Mouse (Mus musculus): ENCODE results near the gene Laptm5. TPM values are rescaled to one million over a fixed set of nuclear protein-coding genes. Genes with fewer than 3 reads are reported as not detected.

Gene Laptm5
- total RNA-seq, 2 experiments from 2014 or later: 34.2 to 35.2 TPM

DNA sequence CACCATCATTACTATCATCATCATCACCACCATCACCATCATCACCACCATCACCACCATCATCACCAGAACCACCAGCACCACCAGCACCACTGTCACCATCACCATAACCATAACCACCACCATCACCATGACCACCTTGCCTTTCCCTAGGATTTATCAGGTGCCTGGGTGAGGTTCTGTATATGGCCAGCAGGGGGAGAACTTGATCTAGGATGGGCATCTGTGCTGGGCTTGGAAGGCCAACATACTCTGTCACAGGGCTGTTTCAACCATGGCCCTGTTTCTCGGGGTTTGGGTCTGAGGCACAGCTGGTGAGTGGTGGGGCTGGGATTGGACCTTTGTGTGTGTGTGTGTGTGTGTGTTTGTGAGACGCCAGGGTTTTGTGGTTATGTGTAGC is 16.6 kb upstream of the Laptm5 start:
- DNase-seq (ENCODE audit: low spot score in 2 of 2): peak in 1 of 2 experiments; percentile 54

DNA sequence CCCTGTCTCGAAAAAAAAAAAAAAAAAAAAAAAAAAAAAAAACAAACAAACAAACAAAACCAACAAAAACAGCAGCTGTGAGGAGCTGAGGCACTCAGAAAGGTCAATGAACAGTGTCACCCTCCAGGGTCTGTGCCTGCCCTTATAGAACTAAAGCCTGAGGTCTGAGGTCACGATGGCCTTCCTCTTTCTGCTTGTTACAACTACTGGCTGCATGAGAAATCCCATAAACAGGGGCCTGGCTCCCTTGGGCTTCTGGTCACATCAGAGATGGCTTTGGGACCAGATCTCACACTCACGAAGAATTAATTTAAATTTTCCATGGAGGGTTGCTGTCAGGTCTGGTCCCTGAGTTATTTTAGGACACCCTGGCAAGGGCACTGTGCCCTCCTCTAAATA is 13.5 kb upstream of the Laptm5 start:
- no peak for DNase-seq (ENCODE audit: low spot score in 2 of 2)

DNA sequence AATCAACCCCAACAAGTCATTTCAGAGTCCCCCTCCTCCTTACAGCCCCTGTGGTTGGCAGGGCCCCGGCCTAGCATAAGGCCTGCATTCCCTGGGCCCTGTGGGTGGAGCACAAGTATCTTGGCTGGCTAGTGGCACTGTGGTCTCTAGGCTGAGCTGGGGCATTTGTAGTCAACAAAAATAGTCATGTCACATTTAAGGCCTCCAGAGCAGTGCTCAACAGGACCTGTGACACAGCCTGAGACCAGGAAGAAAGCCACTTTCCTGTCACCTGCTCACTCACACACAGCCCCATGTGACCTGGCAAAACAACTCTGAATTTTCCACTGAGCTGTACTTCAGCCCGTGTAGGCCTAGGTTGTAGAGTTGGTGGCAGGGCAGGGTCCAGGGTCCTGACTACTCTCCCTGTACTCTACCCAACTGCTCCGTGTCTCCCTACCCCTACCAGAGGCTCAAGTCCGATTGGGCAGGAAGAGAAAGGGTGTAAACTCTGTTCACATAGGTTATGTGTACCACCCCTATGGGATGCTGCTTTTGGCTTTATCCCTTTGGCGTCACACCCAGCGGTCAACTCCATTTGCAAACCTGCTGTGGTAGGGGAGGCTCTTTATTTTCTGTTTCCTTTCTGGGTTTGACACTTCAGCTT is 13.0 kb upstream of the Laptm5 start:
- no peak for DNase-seq (ENCODE audit: low spot score in 2 of 2)

DNA sequence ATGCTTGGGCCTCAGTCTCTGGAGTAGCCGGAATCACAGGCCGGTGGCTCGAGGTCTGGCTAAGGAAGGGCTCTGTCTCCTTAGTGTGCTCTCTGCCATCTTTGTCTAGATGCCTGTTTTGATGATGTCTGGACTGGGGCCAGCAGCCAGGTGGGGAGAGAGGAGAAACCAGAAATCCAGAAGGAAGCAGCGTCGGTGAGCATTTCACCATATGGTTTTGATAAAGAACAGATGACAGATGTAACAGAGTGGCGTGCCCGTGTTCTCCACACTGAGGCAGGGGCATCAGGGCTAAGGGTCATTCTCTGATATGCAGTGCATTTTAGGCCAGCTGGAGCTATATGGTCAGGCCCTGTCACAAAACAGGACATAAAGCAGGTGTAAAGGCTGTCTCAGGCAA is 12.2 kb upstream of the Laptm5 start:
- no peak for DNase-seq (ENCODE audit: low spot score in 2 of 2)

DNA sequence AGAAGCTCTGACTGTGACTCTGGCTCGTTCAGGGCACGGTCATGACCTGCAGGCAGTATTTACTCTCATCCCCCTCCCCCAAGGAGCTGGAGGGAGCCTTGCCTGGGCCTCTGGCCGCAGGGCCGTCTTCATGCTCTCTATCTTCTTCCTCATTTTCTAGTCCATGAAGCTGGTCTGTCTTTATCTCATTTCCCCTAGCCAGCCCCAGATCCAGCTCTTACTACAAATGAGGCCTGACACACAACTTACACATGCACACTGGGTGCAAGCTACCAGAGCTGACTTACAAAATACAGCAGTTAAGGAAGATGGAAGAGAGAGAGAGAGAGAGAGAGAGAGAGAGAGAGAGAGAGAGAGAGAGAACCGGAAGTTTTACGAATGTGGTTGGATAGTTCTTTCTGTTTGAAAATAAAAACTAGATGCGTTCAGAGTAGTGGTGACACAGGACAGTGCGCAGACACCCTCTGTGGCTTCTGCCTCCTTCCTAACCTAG is 10.6 kb upstream of the Laptm5 start:
- DNase-seq (ENCODE audit: low spot score in 2 of 2): no peak

DNA sequence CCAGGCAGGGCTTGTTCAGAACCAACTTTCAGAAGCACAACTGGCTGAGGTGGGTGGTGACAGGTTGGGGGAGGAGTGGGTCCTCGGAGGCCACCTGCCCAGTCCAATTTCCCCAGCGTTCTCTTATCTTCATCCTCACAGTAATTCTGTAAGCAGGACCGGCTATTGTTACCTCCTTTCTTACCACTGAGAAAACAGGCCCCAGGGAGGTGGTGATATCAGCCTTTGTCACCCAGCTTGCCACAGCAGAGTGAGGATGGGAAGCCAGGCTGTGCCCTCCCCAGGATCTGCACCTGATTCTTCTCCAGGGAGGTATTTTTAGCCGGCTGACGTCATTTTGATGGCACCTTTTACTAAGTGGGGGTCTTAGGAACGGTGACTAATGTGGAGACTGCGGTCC is 7.9 kb upstream of the Laptm5 start:
- no peak for DNase-seq (ENCODE audit: low spot score in 2 of 2)

DNA sequence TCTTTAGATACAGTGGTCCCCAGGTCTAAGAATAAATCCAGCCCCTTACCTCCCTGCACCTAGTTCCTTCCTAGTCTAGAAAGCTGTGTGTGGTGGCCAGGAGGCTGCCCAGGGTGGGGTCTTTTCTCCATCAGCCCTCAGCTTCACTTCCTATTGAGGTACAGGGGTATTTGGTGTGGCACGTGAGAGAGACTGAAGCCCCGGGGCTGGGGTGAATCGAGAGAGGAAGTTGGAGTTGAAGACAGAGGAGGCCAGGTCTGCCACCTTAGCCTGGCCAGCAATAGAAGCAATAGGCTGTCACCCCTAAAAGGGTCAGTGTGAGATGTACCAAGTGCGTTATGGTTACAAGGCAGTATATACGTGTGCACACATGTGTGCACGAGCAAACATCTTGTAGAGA is 7.0 kb upstream of the Laptm5 start:
- no peak for DNase-seq (ENCODE audit: low spot score in 2 of 2)

DNA sequence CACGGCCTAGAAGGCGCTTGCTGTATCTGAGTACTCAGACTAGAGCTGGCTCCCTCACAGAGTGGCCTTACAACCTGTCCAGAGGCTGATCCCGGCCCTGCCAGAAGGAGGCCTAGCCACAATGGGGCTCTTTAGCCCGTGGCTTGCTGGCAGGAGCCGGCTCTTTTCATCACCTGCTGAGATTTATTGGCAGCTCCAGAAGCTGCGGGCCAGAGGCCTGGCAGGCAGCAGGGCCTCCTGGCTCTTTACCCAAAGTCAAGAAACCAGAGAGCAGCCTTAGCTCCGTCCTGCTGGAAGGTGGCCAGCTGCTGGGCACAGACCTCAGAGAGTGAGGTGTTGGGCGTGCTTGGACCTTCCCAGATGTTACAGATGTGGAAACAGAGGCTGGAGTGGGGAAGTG is 6.6 kb upstream of the Laptm5 start:
- no peak for DNase-seq (ENCODE audit: low spot score in 2 of 2)

DNA sequence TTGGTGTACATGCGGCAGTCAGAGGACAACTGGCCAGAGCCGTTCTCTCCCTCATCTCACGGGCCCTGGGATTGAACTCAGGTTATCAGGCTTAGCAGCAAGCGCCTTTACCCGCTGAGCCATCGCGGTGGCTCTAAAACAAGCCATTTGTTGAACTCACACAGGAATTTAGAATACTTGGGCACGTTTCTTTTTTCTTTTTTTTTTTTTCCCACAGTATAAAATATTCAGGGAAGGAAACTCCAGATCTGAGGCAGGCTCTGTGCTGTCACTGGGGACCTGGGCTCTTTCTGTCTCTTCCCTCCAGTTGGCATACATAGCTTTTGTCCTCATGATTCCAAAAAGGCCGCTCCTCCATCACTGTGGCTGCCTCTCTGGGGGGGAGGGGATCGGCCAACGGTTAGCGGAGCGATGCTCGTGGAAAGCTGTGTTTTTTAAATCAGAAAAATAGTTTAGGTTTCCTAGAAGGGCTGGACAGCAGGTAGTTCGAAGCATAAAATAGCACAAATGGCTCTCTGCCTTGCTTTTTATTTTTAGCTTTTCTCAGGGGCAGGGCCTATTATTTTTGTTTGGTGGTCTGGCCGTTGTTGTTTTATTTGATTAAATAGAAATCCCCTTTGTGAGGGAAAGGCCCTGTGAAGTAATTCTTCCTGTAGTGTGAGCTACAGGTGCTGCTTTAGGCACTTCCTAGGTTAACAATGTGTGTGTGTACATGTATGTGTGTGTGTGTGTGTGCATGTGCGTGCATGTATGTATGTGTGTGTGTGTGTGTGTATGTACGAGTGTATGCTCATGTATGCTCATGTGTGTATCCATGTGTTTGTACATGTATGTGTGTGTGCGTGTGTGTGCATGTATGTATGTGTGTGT is 5.5 kb upstream of the Laptm5 start:
- DNase-seq (ENCODE audit: low spot score in 2 of 2): no peak

DNA sequence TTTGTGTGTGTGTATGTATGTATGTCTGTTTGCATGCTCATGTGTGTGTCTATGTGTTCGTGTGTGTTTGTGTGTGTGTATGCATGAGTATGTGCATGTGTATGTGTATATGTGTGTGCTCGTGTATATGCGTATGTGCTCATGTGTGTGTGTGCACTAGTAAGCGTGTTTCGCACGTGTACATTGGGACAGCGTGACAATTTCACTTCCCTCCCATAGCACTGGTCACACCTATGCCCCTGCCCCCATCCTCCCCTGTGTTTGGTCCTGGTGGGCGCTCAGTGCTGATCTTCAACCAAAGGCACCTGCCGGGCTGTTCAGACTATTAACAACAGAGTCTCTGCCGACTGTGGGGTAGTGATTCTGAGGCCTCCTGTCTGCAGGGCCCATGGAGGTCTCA is 4.8 kb upstream of the Laptm5 start:
- no peak for DNase-seq (ENCODE audit: low spot score in 2 of 2)

DNA sequence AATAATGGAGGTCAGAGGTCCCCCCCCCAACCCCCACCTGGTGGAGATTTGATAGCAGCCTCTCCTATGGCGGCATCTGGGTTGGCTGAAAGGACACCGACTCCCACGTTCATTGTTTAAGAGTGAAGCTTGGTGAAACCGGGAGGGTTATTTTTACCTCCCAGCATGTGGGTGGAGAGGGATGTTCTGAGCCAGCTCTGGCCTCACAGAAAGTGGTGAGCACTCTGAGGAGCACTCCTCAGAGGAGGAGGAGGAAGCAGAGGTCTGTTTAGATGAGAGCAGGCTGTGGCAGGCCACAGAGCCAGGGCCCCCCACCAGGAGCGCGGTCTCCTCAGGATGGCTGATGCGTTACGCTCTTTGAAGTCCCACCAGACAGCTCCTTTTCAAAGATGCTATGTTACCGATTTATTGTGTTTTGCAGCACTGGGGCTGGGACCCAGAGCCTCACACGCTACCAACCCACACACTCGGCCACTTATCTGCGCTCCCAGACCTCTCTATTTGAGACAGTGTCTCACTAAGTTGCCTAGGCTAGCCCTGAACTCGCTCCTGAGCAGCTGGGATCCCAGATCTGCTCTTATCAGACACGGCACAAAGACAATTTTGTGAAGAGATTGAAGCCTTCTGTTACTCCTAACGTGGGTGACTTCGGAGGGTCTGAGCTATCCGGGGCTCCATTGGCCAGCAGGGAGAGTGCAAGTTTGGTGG is 3.6 kb upstream of the Laptm5 start:
- peak; percentile 60 to 66 for DNase-seq (ENCODE audit: low spot score in 2 of 2)

DNA sequence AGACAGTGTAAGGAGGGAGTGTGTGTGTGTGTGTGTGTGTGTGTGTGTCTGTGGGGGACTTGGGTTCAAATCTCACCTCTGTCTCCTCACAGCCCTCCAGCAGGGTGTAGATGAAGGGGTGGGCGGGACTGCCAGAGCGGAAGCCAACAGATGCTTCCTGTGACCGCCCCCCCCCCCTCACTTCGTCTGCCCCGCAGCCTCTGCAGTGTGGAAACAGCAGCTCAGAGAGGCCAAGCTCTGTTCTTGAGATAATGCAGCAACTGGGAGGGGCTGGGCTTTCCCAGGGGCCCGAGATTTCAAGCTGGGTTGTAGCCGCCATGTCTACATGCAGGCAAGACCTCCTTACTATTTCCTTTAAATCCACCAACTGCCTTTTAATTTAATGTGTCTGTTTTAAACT is 2.3 kb upstream of the Laptm5 start:
- DNase-seq (ENCODE audit: low spot score in 2 of 2): no peak

DNA sequence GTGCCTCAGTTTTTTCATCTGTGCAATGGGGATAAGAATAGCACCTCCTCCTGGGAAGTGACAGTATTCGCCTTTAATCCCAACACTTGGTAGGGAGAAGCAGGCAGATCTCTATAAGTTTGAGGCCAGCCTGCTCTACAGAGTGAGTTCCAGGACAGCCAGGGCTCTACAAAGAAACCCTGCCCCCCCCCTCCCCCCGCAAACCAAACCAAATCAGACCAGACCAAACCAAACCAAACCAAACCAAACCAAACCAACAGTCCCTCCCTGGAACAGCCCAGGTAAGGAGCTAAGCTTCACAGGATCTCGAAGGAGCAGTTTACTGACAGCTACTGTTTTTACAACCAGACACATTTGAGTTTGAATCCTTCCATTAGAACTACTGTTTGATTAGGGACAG is 299 bp upstream of the Laptm5 start:
- DNase-seq (ENCODE audit: low spot score in 2 of 2): no peak

DNA sequence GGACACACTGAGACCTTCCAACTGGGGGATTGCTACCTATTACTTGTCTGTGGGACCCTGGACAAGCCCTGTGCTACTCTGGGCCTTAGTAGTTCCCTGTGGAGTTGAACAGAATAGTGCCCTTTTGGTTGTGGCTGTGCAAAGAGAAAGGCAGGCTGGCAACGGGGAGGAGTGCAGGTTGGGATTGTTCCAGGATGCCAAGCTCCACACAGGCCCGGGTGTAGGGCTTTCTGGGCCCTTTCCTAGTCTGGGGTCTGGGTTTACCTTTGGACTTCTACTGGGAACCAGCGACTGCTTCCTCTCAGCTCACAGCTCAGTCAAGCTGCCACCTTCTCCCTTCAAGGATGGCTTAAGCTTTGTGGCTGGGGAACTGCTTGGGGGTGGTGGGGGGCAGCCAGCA is 586 bp downstream of the Laptm5 start:
- DNase-seq (ENCODE audit: low spot score in 2 of 2): no peak

DNA sequence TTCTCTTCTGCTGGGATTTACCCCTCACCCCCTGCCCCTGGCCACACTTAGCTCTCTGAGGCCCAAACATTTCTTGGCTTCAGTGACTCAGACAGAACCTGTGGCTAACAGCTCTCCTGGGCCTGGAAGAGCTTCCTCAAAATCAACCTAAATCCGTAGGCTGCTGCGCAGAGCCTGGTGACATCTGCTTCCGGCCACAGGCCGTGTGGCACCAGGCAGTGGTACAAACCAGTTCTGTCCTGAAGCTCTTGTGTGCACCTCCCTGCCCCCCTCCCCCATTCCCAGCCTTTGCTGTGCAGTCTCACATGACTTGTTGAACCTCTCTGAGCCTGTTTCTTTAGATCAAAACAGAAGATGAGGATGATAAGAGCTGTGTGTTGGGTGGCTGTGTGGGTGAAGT is 1.1 kb downstream of the Laptm5 start:
- no peak for DNase-seq (ENCODE audit: low spot score in 2 of 2)

DNA sequence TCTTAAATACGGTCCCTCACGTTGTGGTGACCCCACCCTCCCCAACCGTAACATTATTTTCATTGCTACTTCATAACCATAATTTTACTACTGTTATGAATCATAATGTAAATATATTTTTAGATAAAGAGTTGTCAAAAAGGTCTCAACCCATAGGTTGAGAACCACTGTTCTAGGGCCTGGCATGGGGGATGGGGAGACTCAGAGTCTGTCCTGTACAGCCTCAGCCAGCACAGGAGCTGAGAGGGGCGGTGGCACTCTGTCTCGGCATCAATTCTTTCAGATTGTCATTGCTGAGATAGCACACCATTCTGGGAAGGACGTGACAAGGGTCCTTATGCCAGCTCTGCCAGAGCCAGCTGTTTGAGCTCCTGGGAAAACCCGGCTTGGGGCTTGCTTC is 1.6 kb downstream of the Laptm5 start:
- no peak for DNase-seq (ENCODE audit: low spot score in 2 of 2)

DNA sequence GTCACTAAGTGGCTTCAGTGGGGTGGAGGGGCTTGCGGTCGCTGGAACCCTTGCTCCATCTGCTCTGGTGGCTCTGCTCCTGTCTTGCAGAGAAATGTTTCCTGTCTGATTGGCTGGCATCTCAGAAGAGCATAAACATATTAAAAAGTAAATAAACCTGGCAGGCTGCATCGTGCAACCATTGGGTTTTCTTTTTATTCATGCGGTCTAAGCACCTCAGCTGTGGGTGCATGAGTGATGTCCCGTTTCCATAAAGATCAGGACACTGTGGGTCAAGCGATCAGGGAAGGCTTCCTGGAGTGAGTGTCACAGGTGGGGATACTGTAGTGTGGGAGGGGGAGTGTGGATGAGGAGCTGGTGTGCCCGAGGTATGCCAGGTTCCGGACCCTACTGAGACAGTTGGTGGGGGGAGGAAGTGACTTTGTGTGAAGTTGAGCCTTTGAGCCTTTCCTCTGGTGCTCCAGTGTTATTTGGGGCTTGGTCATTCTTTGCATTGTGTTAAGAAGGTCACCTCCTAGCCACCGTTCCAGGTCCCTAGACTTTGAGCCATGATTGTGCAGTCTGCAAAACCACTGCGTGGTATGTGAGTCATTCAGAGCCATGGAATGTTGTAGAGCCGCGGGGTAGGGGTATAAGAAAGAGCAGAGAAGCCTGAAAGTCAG is 2.2 kb downstream of the Laptm5 start:
- no peak for DNase-seq (ENCODE audit: low spot score in 2 of 2)

DNA sequence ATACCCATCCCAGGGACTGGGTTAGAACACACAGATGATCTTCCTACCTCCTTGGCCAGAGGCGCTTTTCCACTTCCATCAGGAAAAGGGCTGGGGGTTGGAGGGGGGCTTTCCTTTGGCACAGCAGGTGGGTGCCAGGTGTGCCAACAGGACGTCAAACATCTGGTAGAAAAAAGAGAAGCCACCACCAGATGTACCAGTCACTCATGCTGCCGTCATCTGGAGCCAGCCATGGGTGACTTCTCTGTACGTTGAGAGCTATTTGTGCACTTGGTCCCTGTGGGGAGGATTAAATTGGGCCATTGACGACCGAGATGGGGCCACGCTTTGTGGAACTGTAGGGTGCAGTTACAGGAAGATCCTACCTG is 2.7 kb downstream of the Laptm5 start:
- DNase-seq (ENCODE audit: low spot score in 2 of 2): no peak

DNA sequence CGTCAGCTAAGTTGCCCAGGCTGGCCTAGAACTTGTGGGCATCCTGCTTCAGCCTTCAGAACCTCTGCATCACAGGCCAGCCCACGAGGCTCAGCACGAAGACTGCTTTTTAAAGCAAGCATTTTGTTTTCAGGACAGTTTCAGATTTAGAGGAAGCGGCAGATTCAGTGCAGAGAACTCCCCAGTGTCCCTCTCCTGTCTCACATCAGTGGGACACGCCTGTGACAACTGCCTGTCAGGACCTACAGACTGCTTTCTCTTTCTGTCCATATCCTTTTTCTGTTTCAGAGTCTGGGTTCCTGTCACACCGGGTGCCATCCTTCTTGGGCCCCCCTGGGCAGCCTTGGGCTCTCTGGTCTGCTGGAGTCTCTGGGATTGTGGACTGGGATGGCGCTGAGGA is 3.7 kb downstream of the Laptm5 start:
- no peak for DNase-seq (ENCODE audit: low spot score in 2 of 2)

DNA sequence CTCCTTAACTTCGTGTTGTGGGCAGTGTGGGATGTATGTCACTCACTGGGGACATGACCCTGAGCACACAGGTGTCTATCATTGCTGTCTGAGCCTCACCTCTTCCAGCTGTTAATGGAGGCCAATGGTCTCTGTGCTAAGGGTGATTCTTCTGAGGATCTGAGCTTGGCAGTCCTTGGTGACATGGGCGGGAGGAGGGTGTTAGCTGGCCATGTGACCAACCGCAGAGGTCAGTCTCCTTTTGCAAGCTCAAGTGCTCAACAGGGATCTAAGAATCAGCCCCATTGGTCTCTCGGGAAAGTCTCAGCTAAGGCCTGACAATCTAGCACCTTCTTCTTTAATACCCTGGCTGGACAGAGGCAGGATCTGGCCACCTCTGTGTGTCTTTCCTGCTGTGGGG is 4.6 kb downstream of the Laptm5 start:
- DNase-seq (ENCODE audit: low spot score in 2 of 2): no peak
